Mouse (Mus musculus) erythroblast, embryonic 14.5 days (primary cell): Measurements from ENCODE around the gene Asic1.

Source experiments
- GATA1 ChIP-seq: IDR thresholded peaks from 2 replicates; pipeline ENCODE4 v1.6.1; 2012; ENCODE audit warnings: low read length, inconsistent platforms, mixed read lengths
- TAL1 ChIP-seq: IDR thresholded peaks from 3 replicates; pipeline ENCODE4 v1.6.1; 2012; ENCODE audit warnings: low read length, inconsistent platforms, mixed read lengths

- TF ChIP-seq TAL1 (no peak), GATA1 (no peak)
These were observed 6.1 kb upstream of the Asic1 start for GRCm38 (mm10) chr15:99663964-99664599.
